Mouse (Mus musculus): Measurements from ENCODE around the gene Syt2. TPM values are rescaled to one million over a fixed set of nuclear protein-coding genes. Genes with fewer than 3 reads are reported as not detected.
A peak's percentile ranks its signal among the peaks of the same experiment; 100 is the strongest.

The Syt2 gene
- polyA plus RNA-seq, 2 experiments, result 0.04 TPM; not detected in 1

- no peak for ATAC-seq (ENCODE audit: insufficient read depth)
- TF ChIP-seq EP300 (IDR thresholded peaks at IDR 0.05; ENCODE audit: low read depth), result no peak
- no peak for TF ChIP-seq CTCF (IDR thresholded peaks at IDR 0.05; ENCODE audit: low read depth)
- 44% methylated on average over 2 of the region's 2 CpGs for WGBS (ENCODE audit: insufficient replicate concordance)
Measured at GRCm38 (mm10) chr1:134700151-134700550, 53.7 kb downstream of the Syt2 start.

GRCm38 (mm10) chr1:134700634-134701033 is 54.2 kb downstream of the Syt2 start:
- Histone ChIP-seq H3K9ac (replicated peaks) (no peak overlapping the region), H3K27ac (no peak overlapping the region), H3K36me3 (replicated peaks; ENCODE audit: control insufficient read depth, insufficient read depth, low read depth) (no peaks in the 10 kb centered on the region), H3K4me1 (replicated peaks; ENCODE audit: control insufficient read depth in 2 of 2, insufficient read depth in 2 of 2, low read length in 1 of 2) (no peaks in the 10 kb centered on the region), H3K4me3 (ENCODE audit: insufficient read depth in 1 of 2, low read depth in 2 of 2, low read length in 2 of 2) (no peak overlapping the region), H3K9me3 (ENCODE audit: control insufficient read depth, low read length) (no peaks in the 10 kb centered on the region), H3K27me3 (ENCODE audit: control insufficient read depth, insufficient read depth, low read length) (no peaks in the 10 kb centered on the region), H3K4me2 (ENCODE audit: low read depth) (no peak overlapping the region)
- no peak for ATAC-seq (ENCODE audit: insufficient read depth)
- no peak for DNase-seq (ENCODE audit: low read depth in 3 of 3, low spot score in 3 of 3)
- 48% methylated on average over 5 of the region's 5 CpGs for WGBS (ENCODE audit: insufficient replicate concordance)
- TF ChIP-seq CTCF (IDR thresholded peaks at IDR 0.05; ENCODE audit: low read depth) (no peak), EP300 (IDR thresholded peaks at IDR 0.05; ENCODE audit: low read depth) (no peak)

More at GRCm38 (mm10) chr1:134700151-134700550, 53.7 kb downstream of the Syt2 start:
- Histone ChIP-seq H3K4me3 (ENCODE audit: insufficient read depth in 1 of 2, low read depth in 2 of 2, low read length in 2 of 2) (no peak overlapping the region), H3K4me2 (ENCODE audit: low read depth) (no peak overlapping the region), H3K27me3 (ENCODE audit: control insufficient read depth, insufficient read depth, low read length) (no peaks in the 10 kb centered on the region), H3K36me3 (replicated peaks; ENCODE audit: control insufficient read depth, insufficient read depth, low read depth) (no peaks in the 10 kb centered on the region), H3K9ac (replicated peaks) (no peak overlapping the region), H3K4me1 (replicated peaks; ENCODE audit: control insufficient read depth in 2 of 2, insufficient read depth in 2 of 2, low read length in 1 of 2) (no peaks in the 10 kb centered on the region), H3K27ac (no peak overlapping the region), H3K9me3 (ENCODE audit: control insufficient read depth, low read length) (no peaks in the 10 kb centered on the region)
- DNase-seq (ENCODE audit: low read depth in 3 of 3, low spot score in 3 of 3), result no peak

DNA sequence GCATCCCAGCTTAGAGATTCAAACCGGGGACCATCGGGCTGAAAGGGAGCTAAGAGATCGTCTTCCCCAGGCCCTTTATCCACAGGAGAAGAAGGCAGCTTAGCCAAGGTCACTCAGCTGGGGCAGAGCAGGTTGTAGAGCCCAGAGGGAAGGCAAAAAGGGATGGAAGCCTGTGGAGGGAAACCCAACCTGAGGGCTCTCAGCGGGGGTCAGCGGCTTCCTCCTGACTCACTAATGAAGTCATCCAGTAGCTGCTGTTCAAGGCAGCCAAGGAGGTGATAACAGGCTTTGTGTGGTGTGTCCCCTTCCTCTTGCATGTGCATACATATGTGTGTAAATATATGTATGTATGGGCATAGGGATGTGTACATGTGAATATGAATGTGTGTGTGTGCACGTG is 54.7 kb downstream of the Syt2 start:
- Histone ChIP-seq H3K27me3 (ENCODE audit: control insufficient read depth, insufficient read depth, low read length) (peaks cover 4% of the 10 kb centered on the region; the same call in 1 of the 2 replicates), H3K27ac (no peak overlapping the region), H3K36me3 (replicated peaks; ENCODE audit: control insufficient read depth, insufficient read depth, low read depth) (no peaks in the 10 kb centered on the region), H3K4me2 (ENCODE audit: low read depth) (no peak overlapping the region), H3K9ac (replicated peaks) (no peak overlapping the region), H3K9me3 (ENCODE audit: control insufficient read depth, low read length) (no peaks in the 10 kb centered on the region), H3K4me1 (replicated peaks; ENCODE audit: control insufficient read depth in 2 of 2, insufficient read depth in 2 of 2, low read length in 1 of 2) (no peaks in the 10 kb centered on the region), H3K4me3 (ENCODE audit: insufficient read depth in 1 of 2, low read depth in 2 of 2, low read length in 2 of 2) (no peak overlapping the region)
- DNase-seq (ENCODE audit: low read depth in 3 of 3, low spot score in 3 of 3), result no peak
- WGBS (ENCODE audit: insufficient replicate concordance), result 27% methylated on average over 6 of the region's 6 CpGs
- no peak for TF ChIP-seq EP300 (IDR thresholded peaks at IDR 0.05; ENCODE audit: low read depth)
- TF ChIP-seq CTCF (IDR thresholded peaks at IDR 0.05; ENCODE audit: low read depth), result no peak
- no peak for ATAC-seq (ENCODE audit: insufficient read depth)

- no peak overlapping the region for H3K9ac ChIP-seq (replicated peaks)
Measured at GRCm38 (mm10) chr1:134703232-134703631, 56.8 kb downstream of the Syt2 start.

GRCm38 (mm10) chr1:134704396-134705306 is 58.2 kb downstream of the Syt2 start:
- ATAC-seq (ENCODE audit: insufficient read depth), result no peak
- H3K4me2 ChIP-seq (ENCODE audit: low read depth), result no peak overlapping the region
- peaks cover 29% of the 10 kb centered on the region for H3K27me3 ChIP-seq (ENCODE audit: control insufficient read depth, insufficient read depth, low read length)
- no peaks in the 10 kb centered on the region for H3K36me3 ChIP-seq (replicated peaks; ENCODE audit: control insufficient read depth, insufficient read depth, low read depth)
- H3K27ac ChIP-seq, result no peak overlapping the region
- no peak for DNase-seq (ENCODE audit: low read depth in 3 of 3, low spot score in 3 of 3)
- H3K4me3 ChIP-seq (ENCODE audit: insufficient read depth in 1 of 2, low read depth in 2 of 2, low read length in 2 of 2), result no peak overlapping the region
- TF ChIP-seq EP300 (IDR thresholded peaks at IDR 0.05; ENCODE audit: low read depth) (no peak), CTCF (IDR thresholded peaks at IDR 0.05; ENCODE audit: low read depth) (peak; percentile 90)
- no peak overlapping the region for H3K9ac ChIP-seq (replicated peaks)
- H3K9me3 ChIP-seq (ENCODE audit: control insufficient read depth, low read length), result no peaks in the 10 kb centered on the region
- 30% methylated on average over 22 of the region's 22 CpGs for WGBS (ENCODE audit: insufficient replicate concordance)
- H3K4me1 ChIP-seq (replicated peaks; ENCODE audit: control insufficient read depth in 2 of 2, insufficient read depth in 2 of 2, low read length in 1 of 2), result no peaks in the 10 kb centered on the region

More at GRCm38 (mm10) chr1:134703232-134703631, 56.8 kb downstream of the Syt2 start:
- 64% methylated on average over 2 of the region's 2 CpGs for WGBS (ENCODE audit: insufficient replicate concordance)
- no peak for TF ChIP-seq EP300 (IDR thresholded peaks at IDR 0.05; ENCODE audit: low read depth)
- no peak for TF ChIP-seq CTCF (IDR thresholded peaks at IDR 0.05; ENCODE audit: low read depth)
- H3K9me3 ChIP-seq (ENCODE audit: control insufficient read depth, low read length), result no peaks in the 10 kb centered on the region
- no peak overlapping the region for H3K4me3 ChIP-seq (ENCODE audit: insufficient read depth in 1 of 2, low read depth in 2 of 2, low read length in 2 of 2)
- no peaks in the 10 kb centered on the region for H3K36me3 ChIP-seq (replicated peaks; ENCODE audit: control insufficient read depth, insufficient read depth, low read depth)
- no peak overlapping the region for H3K4me2 ChIP-seq (ENCODE audit: low read depth)
- DNase-seq (ENCODE audit: low read depth in 3 of 3, low spot score in 3 of 3) (no peak), ATAC-seq (ENCODE audit: insufficient read depth) (0 out of 2 replicates have a peak, but pooled peaks have one; percentile 35)
- no peaks in the 10 kb centered on the region for H3K4me1 ChIP-seq (replicated peaks; ENCODE audit: control insufficient read depth in 2 of 2, insufficient read depth in 2 of 2, low read length in 1 of 2)
- H3K27ac ChIP-seq, result no peak overlapping the region
- peaks cover 15% of the 10 kb centered on the region for H3K27me3 ChIP-seq (ENCODE audit: control insufficient read depth, insufficient read depth, low read length)

All from liver, embryonic 14.5 days (tissue).